Mouse (Mus musculus): ENCODE measurements at regions not wholly inside any gene's neighbourhood (a gene's known extent, or its start where the extent isn't known, plus 50 kb on each side); places are given as distances from the start of the nearest gene placed in this dataset.

DNA sequence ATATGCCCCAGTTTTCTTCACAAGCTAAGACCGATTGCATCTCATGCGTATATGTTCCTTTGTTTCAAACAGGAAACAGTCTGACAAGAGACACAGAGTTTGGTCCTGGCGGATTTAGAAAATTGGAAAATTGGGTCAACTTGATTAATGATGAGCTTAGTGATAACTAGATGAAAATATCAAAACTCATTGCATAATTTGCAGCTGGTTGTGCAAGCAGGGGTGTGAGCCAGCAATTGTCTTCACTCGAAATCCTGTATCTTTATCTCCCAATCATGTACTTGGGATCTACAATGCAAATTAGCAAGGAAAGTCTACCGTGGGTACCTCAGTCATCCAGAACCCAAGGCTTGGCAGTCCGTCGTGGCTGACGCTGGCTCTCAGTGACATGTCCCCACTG is 128.9 kb upstream of the N6amt1 start:
- no peak for DNase-seq

DNA sequence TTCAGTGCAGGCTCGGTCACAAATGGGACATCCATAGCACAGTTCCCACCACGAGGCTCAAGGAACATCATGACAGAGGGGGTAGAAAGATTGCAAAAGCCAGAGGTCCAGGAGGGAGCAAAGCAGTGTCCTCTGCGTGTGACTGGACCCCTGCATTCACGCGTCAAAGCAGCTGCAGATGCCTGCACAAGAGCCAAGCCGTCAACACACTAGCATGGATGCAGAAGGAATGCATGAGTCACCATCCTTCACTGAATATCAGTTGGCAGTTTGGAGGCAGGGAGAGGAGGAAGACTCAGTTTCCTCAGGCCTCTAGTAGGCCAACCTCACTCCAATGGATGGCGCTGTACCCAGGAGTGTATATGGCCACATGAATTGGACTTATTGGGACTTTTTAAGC is 130.0 kb upstream of the N6amt1 start:
- no peak for DNase-seq

GRCm38 (mm10) chr16:87220611-87221010 is 133.4 kb upstream of the N6amt1 start:
- peak in 1 of 2 experiments; percentile 2 for DNase-seq

DNA sequence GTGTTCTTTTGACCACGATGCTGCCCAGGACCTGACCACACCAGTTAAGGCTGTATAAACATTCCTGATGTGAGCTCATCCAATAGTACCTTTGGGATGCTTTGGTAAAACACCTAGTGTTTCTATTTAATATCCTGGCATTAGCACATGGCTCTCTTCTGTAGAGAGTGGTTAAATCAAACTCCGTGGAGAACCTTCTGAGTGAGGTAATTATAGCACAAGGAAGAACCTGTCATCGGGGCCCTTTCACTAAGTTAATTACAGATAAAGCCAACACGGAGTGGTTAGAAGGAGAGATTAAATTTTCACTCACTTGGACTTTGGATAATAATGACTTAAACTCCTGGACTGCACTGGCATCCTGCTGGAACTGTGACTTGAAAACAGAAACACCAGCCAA is 133.8 kb upstream of the N6amt1 start:
- DNase-seq: peak; percentile 16 to 65

DNA sequence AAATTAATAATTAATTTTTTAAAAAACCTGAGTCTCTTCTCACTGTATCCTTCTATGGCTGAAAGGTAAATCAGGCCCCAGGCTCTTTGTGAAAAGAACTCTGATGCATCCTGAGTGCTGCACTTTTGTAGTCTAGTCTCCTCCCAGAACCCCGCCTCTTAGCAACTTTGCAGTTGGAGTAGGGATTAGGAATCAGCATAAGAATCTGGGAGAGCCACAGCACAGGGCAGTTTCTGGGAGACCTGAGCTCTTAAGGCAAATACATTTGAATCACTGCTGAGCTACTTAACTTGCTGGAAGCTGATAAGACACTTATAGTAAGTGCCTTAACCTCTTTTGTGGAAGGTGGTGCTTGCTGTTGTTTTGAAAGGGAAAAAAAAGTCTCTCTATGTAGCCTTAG is 146.1 kb upstream of the N6amt1 start:
- no peak for DNase-seq

- DNase-seq: no peak
These were observed 163.5 kb upstream of the N6amt1 start for GRCm38 (mm10) chr16:87190471-87190870.

DNA sequence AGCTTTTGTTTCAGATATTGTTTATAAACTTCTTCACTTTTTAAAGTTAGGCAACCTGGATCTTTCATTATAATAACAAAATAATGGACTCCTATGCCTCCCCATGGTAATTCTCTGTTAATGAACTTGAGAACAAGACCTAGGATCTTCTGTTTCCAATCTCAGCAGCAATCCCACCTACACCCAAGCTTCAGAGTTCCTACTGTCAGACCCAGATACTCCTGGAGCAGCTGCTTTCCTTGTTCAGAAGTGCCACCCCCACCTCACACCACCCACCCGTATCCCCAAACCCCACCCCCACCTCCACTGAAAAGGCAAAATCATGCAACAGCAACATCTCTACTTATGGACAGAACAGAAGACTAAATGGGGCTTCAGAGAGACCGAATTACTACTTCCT is 165.2 kb upstream of the N6amt1 start:
- no peak for DNase-seq

GRCm38 (mm10) chr16:87172395-87172794 is 181.6 kb upstream of the N6amt1 start:
- no peak for DNase-seq

DNA sequence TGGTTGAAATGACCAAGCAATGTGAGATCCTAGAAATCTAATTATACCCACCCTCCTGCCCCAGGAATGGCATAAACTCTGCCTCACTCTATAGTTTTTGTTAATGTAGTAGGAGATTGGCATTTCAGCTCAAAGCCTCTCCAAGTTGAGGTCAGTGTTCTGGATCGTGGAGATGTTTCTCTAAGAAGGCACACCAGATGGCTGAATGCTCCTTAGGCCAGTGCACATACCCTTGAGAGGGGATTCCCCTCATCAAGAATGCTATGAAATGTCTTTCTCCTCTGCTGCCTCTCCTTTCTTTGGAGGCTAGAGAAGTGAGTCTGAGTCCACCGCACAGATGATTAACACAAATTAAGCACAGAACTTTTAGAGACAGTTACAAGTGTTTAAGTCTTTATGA is 214.7 kb upstream of the N6amt1 start:
- no peak for DNase-seq

- no peak for DNase-seq
These were observed 217.5 kb upstream of the N6amt1 start for GRCm38 (mm10) chr16:87136503-87136902.

GRCm38 (mm10) chr16:87134452-87134851 is 219.5 kb upstream of the N6amt1 start:
- DNase-seq: no peak

DNA sequence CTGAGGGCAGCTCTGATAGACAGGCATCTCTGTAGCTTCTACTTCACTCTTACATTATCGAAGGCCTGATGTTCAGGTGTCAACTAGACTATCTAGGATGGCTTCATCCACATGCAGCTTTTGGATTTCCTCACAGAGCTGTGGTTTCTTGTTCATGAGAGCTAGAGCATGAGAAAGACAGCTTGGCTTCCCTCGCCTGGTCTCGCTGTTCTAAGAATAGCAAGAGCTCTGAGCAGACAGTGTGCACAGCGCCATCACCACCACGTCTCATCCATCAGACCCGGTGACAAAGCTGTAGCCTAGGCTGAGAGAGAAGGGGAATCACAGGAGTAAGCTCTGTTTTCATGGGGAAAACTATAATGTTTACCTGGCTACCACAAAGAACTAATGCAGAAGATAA is 220.1 kb upstream of the N6amt1 start:
- DNase-seq: no peak

GRCm38 (mm10) chr16:87132082-87132481 is 221.9 kb upstream of the N6amt1 start:
- peak in 1 of 2 experiments; percentile 3 for DNase-seq

GRCm38 (mm10) chr16:87130733-87131640 is 223.0 kb upstream of the N6amt1 start:
- DNase-seq: peak in 1 of 2 experiments; percentile 3

DNA sequence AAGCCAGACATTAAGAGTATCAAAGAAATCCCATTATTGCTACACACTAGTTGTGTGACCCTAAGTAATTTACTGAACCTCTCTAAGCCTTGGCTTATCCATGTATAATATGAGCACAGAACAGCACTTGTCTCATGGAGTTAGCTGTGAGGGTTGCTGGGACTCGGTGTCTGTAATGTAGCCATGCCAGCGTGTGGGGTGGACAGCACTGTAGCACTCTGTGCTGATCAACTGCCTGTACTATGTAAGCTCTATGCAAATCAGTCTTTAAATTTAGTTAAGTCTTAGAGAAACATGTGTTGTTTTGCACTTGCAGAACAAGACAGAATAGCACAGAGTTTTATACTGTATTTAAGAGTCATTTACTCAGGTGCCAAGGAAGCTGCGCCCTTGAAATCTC is 225.0 kb upstream of the N6amt1 start:
- DNase-seq: no peak

- DNase-seq: peak; percentile 36 to 52
These were observed 225.8 kb upstream of the N6amt1 start for GRCm38 (mm10) chr16:87128230-87128629.

DNA sequence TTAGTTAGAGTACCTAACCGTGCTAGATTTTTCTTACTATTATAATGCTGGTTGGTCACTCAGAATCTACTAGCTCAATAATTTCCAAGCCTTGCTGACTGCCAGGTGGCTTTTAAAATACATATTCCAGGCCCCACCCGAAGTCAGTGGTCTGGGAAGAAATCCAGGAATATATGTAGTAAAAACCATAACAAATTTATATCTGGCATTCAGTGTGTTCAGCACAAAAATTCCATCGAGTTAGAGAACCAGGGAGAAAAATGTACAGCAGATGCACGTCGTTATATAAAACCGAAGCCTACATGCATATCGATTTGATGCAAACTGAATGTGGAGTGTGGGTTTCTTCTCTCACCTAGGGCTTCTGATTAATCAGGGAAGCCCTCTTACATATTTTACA is 229.5 kb upstream of the N6amt1 start:
- DNase-seq: no peak

GRCm38 (mm10) chr16:87103599-87103998 is 250.4 kb upstream of the N6amt1 start:
- no peak for DNase-seq

DNA sequence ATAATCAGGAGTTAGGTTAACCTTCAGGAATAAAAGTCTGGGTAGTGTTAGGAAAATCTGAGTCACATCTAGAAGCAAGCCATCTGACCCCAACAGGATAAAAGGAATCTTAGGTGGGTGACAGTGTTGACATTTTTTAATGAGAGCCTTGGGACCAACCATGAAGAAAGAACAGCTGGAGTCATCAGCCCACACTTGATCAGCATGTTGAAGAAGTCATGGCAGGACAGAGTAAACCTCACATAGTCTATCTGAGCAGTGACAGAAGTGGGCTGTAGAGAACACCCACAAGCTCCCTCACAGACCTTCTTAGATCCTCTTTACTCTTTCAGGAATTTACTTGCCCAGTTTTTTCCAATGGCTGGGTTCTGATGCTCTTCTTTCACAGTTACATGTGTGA is 251.9 kb upstream of the N6amt1 start:
- DNase-seq: no peak

DNA sequence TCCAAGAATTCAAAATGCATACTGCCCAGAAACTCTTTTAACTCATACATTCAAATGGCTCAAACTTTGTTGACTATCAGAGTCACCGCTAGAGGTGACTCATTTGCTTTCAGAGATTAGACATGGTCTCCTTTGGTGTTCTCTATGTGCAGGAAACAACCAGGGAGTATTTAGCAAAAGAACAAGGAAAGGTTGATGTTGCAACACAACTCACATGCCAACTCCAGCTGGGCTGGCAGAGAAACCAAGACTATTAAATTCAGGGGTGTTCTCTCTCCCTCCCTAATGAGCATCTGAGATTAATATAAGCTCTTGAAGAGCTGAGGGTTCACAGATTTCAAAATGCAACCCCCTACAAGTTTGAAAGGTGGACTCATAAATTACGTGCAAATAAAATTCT is 262.0 kb upstream of the N6amt1 start:
- no peak for DNase-seq

DNA sequence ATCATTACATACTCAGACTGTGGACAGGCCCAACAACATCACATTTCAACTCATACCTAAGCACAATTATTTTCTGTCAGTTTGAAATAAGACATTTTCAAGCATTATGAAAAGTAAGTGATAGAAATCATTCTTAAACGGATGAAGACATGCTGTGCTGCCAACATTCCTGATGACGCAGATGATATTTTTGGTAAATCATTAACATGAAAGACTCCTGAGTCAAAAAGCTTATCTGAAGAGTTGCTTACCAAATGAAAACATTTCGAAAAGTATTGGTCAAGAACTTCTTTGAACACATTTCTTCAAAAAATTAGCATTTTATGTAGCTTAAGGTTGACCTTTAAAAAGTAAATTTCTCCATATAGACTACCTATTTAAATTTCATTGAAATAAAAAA is 264.7 kb upstream of the N6amt1 start:
- DNase-seq: peak in 1 of 2 experiments; percentile 30

GRCm38 (mm10) chr16:87083505-87083904 is 270.5 kb upstream of the N6amt1 start:
- DNase-seq: no peak

- no peak for DNase-seq
These were observed 276.6 kb upstream of the N6amt1 start for GRCm38 (mm10) chr16:87077385-87077784.

GRCm38 (mm10) chr16:87069294-87069693 is 284.7 kb upstream of the N6amt1 start:
- DNase-seq: no peak

DNA sequence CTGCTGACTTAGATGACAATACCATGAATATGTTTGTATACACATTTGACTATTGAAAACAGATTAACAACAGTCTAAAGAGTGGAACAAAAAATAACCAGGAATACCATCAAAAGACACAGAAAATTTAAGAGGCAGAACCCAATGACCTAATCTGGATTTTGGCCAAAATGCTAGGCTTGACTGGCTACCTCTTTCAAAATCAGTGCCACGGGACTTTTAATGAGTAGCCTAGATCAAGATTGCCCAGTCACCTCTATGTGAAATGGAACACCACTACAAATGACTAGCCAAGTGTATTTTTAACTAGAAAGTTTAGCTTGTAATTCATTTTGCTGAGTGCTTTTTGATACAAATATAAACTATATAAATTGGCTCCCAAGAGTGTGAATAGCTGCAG is 286.0 kb upstream of the N6amt1 start:
- peak; percentile 55 to 82 for DNase-seq
